Mouse (Mus musculus) CH12.LX (cell line): ENCODE data around the gene Ints7. TPM values are rescaled to one million over a fixed set of nuclear protein-coding genes. Genes with fewer than 3 reads are reported as not detected.

Experiments
- DNase-seq: peaks from one replicate; pipeline ENCODE4 v3.0.0-alpha.2; 2013; ENCODE audit errors: extremely low read depth
- H3K27ac ChIP-seq: 2 replicates; pipeline ENCODE4 v1.5.1; 2012; ENCODE audit warnings: low read depth, mild to moderate bottlenecking, control low read depth, moderate library complexity; ENCODE audit not compliant: insufficient read depth
- H3K27me3 ChIP-seq: replicated peaks from 2 replicates; pipeline ENCODE3; 2012; ENCODE audit warnings: inconsistent platforms
- H3K36me3 ChIP-seq, 2 experiments: replicated peaks in 1 of 2; 2 replicates each; pipeline versions ENCODE3 to v1.6.1; 2012; ENCODE audit warnings: inconsistent platforms in 1 of 2, low read length in 1 of 2, mild to moderate bottlenecking in 1 of 2, mixed read lengths in 1 of 2, moderate library complexity in 1 of 2; ENCODE audit not compliant: control insufficient read depth in 1 of 2, insufficient read depth in 1 of 2
- H3K4me1 ChIP-seq, 2 experiments: 2 replicates each; pipeline ENCODE4 v1.6.1; 2012; ENCODE audit warnings: inconsistent platforms in 1 of 2, moderate library complexity in 1 of 2; ENCODE audit not compliant: insufficient read depth in 2 of 2, control insufficient read depth in 1 of 2
- H3K4me2 ChIP-seq: 2 replicates; pipeline ENCODE4 v1.6.1; 2012; ENCODE audit warnings: low read depth, mild to moderate bottlenecking, control low read depth; ENCODE audit not compliant: poor library complexity, insufficient read depth, severe bottlenecking
- H3K4me3 ChIP-seq, 3 experiments: fragments of 150-350 bp in 1 of 3; sonication (generic) in 1 of 3; replicated peaks in 1 of 3; 2 replicates each; pipeline versions ENCODE3 to v1.5.1; 2011 to 2012; ENCODE audit warnings: low read depth in 2 of 3, low read length in 2 of 3, mild to moderate bottlenecking in 2 of 3, moderate library complexity in 2 of 3, control low read depth in 1 of 3, improper control_type of control experiment in 1 of 3, inconsistent platforms in 1 of 3, mixed read lengths in 1 of 3; ENCODE audit not compliant: poor library complexity in 1 of 3
- H3K79me2 ChIP-seq: replicated peaks from 2 replicates; pipeline ENCODE4 v1.6.1; 2012; ENCODE audit warnings: mild to moderate bottlenecking, moderate library complexity; ENCODE audit not compliant: control insufficient read depth, poor library complexity, insufficient read depth, severe bottlenecking; ENCODE audit errors: extremely low read depth
- H3K9ac ChIP-seq: 2 replicates; pipeline ENCODE4 v1.6.1; 2012; ENCODE audit warnings: low read depth, mild to moderate bottlenecking, control low read depth, moderate library complexity; ENCODE audit not compliant: insufficient read depth
- H3K9me3 ChIP-seq: replicated peaks from 2 replicates; pipeline ENCODE3; 2012; ENCODE audit warnings: low read length, inconsistent platforms, mixed read lengths
- BHLHE40 ChIP-seq: IDR thresholded peaks from 2 replicates; pipeline ENCODE4 v1.6.1; 2011; ENCODE audit warnings: mild to moderate bottlenecking, low read depth, low read length, improper control_type of control experiment
- CHD2 ChIP-seq: IDR thresholded peaks from 2 replicates; pipeline ENCODE4 v1.6.1; 2011; ENCODE audit warnings: low read length, improper control_type of control experiment
- CTCF ChIP-seq, 2 experiments: IDR thresholded peaks in 1 of 2; conservative IDR thresholded peaks in 1 of 2; 2 replicates each; pipeline ENCODE4 v1.5.1; 2011 to 2012; ENCODE audit warnings: low read depth in 2 of 2, low read length in 2 of 2, improper control_type of control experiment in 1 of 2, inconsistent platforms in 1 of 2, mild to moderate bottlenecking in 1 of 2, moderate library complexity in 1 of 2
- ELF1 ChIP-seq: IDR thresholded peaks from 2 replicates; pipeline ENCODE4 v1.6.1; 2014; ENCODE audit warnings: low read depth, mild to moderate bottlenecking, inconsistent platforms, low read length, improper control_type of control experiment
- ETS1 ChIP-seq: conservative IDR thresholded peaks from 2 replicates; pipeline ENCODE4 v1.6.1; 2012; ENCODE audit warnings: low read depth, mild to moderate bottlenecking, inconsistent platforms, low read length, improper control_type of control experiment, moderate library complexity
- GABPA ChIP-seq: IDR thresholded peaks from 2 replicates; pipeline ENCODE4 v1.6.1; 2012; ENCODE audit warnings: low read depth, low read length, improper control_type of control experiment, inconsistent platforms; ENCODE audit not compliant: insufficient replicate concordance
- IRF4 ChIP-seq: IDR thresholded peaks from 2 replicates; pipeline ENCODE4 v1.6.1; 2014; ENCODE audit warnings: low read depth, mild to moderate bottlenecking, inconsistent platforms, low read length, improper control_type of control experiment
- JUND ChIP-seq: conservative IDR thresholded peaks from 2 replicates; pipeline ENCODE4 v1.6.1; 2011; ENCODE audit warnings: low read depth, low read length, improper control_type of control experiment
- KAT2A ChIP-seq: IDR thresholded peaks from 2 replicates; pipeline ENCODE4 v1.6.1; 2012; ENCODE audit warnings: low read length, improper control_type of control experiment, inconsistent platforms; ENCODE audit not compliant: insufficient replicate concordance
- MAFK ChIP-seq: IDR thresholded peaks from 2 replicates; pipeline ENCODE4 v1.6.1; 2011; ENCODE audit warnings: low read length, improper control_type of control experiment; ENCODE audit not compliant: insufficient replicate concordance
- MAX ChIP-seq: IDR thresholded peaks from 2 replicates; pipeline ENCODE4 v1.6.1; 2011; ENCODE audit warnings: low read length, improper control_type of control experiment
- MAZ ChIP-seq: IDR thresholded peaks from 2 replicates; pipeline ENCODE4 v1.6.1; 2012; ENCODE audit warnings: low read depth, mild to moderate bottlenecking, inconsistent platforms, low read length, improper control_type of control experiment, moderate library complexity
- MEF2A ChIP-seq: IDR thresholded peaks from 2 replicates; pipeline ENCODE4 v1.6.1; 2014; ENCODE audit warnings: low read depth, mild to moderate bottlenecking, inconsistent platforms, low read length, improper control_type of control experiment, borderline replicate concordance
- MXI1 ChIP-seq: IDR thresholded peaks from 2 replicates; pipeline ENCODE4 v1.6.1; 2011; ENCODE audit warnings: mild to moderate bottlenecking, low read depth, low read length, improper control_type of control experiment
- NELFE ChIP-seq: IDR thresholded peaks from 2 replicates; pipeline ENCODE4 v1.6.1; 2011; ENCODE audit warnings: low read depth, low read length, improper control_type of control experiment
- NRF1 ChIP-seq: IDR thresholded peaks from 2 replicates; pipeline ENCODE4 v1.6.1; 2014; ENCODE audit warnings: low read depth, mild to moderate bottlenecking, inconsistent platforms, low read length, improper control_type of control experiment, moderate library complexity
- PAX5 ChIP-seq: IDR thresholded peaks from 2 replicates; pipeline ENCODE4 v1.6.1; 2012; ENCODE audit warnings: low read length, inconsistent platforms, mixed read lengths
- POLR2A ChIP-seq: IDR thresholded peaks from 2 replicates; pipeline ENCODE4 v1.6.1; 2011; ENCODE audit warnings: low read depth, mild to moderate bottlenecking, improper control_type of control experiment, low read length
- POLR2AphosphoS2 ChIP-seq: IDR thresholded peaks from 2 replicates; pipeline ENCODE4 v1.6.1; 2011; ENCODE audit warnings: low read depth, low read length, improper control_type of control experiment
- RAD21 ChIP-seq: IDR thresholded peaks from 2 replicates; pipeline ENCODE4 v1.6.1; 2011; ENCODE audit warnings: low read depth, mild to moderate bottlenecking, low read length, improper control_type of control experiment, moderate library complexity
- RCOR1 ChIP-seq: conservative IDR thresholded peaks from 2 replicates; pipeline ENCODE4 v1.6.1; 2012; ENCODE audit warnings: low read depth, mild to moderate bottlenecking, inconsistent platforms, low read length, improper control_type of control experiment
- SIN3A ChIP-seq: IDR thresholded peaks from 2 replicates; pipeline ENCODE4 v1.6.1; 2012; ENCODE audit warnings: low read length, improper control_type of control experiment, inconsistent platforms
- TBP ChIP-seq: conservative IDR thresholded peaks from 2 replicates; pipeline ENCODE4 v1.6.1; 2011; ENCODE audit warnings: low read depth, low read length, improper control_type of control experiment
- TCF12 ChIP-seq: IDR thresholded peaks from 2 replicates; pipeline ENCODE4 v1.6.1; 2014; ENCODE audit warnings: low read depth, mild to moderate bottlenecking, inconsistent platforms, low read length, improper control_type of control experiment
- UBTF ChIP-seq: IDR thresholded peaks from 2 replicates; pipeline ENCODE4 v1.6.1; 2012; ENCODE audit warnings: low read depth, mild to moderate bottlenecking, inconsistent platforms, low read length, improper control_type of control experiment, moderate library complexity
- USF1 ChIP-seq: IDR thresholded peaks from 2 replicates; pipeline ENCODE4 v1.6.1; 2014; ENCODE audit warnings: low read depth, mild to moderate bottlenecking, inconsistent platforms, low read length, improper control_type of control experiment
- USF2 ChIP-seq: conservative IDR thresholded peaks from 2 replicates; pipeline ENCODE4 v1.6.1; 2011; ENCODE audit warnings: low read depth, low read length, improper control_type of control experiment
- ZC3H11A ChIP-seq: IDR thresholded peaks from 2 replicates; pipeline ENCODE4 v1.6.1; 2012; ENCODE audit warnings: low read depth, mild to moderate bottlenecking, inconsistent platforms, low read length, improper control_type of control experiment
- ZMIZ1 ChIP-seq: IDR thresholded peaks from 2 replicates; pipeline ENCODE4 v1.6.1; 2012; ENCODE audit warnings: low read depth, mild to moderate bottlenecking, inconsistent platforms, low read length, improper control_type of control experiment
- ZNF384 ChIP-seq: IDR thresholded peaks from 2 replicates; pipeline ENCODE4 v1.6.1; 2012; ENCODE audit warnings: low read depth, low read length, improper control_type of control experiment, inconsistent platforms
- dilution Hi-C: fragments of 300-500 bp; cut with MboI; formaldehyde crosslinking; loops from 2 replicates; pipeline ENCODE4 v1.14.3; 2020; ENCODE audit warnings: low sequenced_read_pairs; ENCODE audit not compliant: extremely low pct_unique_long_range_greater_than_20kb, extremely low pct_ligation_motif_present
- in situ Hi-C: fragments of 300-500 bp; cut with MboI; formaldehyde crosslinking; loops from 3 replicates; pipeline ENCODE4 v1.14.3; 2019; ENCODE audit warnings: low sequenced_read_pairs, low pct_ligation_motif_present, low pct_unique_long_range_greater_than_20kb, mixed read lengths
- polyA plus RNA-seq: library from polyadenylated mRNA; unstranded; fragments of >175 nt; gene quantifications from 2 replicates; pipeline ENCODE4 v1.2.1, GENCODE M21; 2012; ENCODE audit warnings: low read depth; ENCODE audit not compliant: insufficient read length
- total RNA-seq, 2 experiments: library from RNA; depleted of rRNA; stranded (reverse); fragments of 300-350 nt in 1 of 2; fragments of >200 nt in 1 of 2; gene quantifications; 2 replicates each; pipeline ENCODE4 v1.2.3; 2012 to 2014

Ints7 gene
- total and polyA plus RNA-seq, 3 experiments, result 30.4 to 58.8 (median 50.5) TPM

- Histone ChIP-seq H3K27me3 (no peaks in the 10 kb centered on the region), H3K9ac (no peak overlapping the region), H3K9me3 (no peaks in the 10 kb centered on the region), H3K4me2 (no peak overlapping the region), H3K4me1 (peaks cover 21 to 40% of the 10 kb centered on the region in 2 experiments), H3K36me3 (peaks cover 50 to 77% of the 10 kb centered on the region in 2 experiments), H3K4me3 (no peak overlapping the region), H3K27ac (no peak overlapping the region), H3K79me2 (no peaks in the 10 kb centered on the region)
- no peak for DNase-seq
- TF ChIP-seq JUND (no peak), TCF12 (no peak), ZMIZ1 (no peak), ELF1 (no peak), NELFE (no peak)
- in situ Hi-C loops (loop anchor here (25.0 kb wide), 1 partner anchor 91 kb away; the partner anchor contains the start of gene Lpgat1), dilution Hi-C loops (no loop called here)
Measured at GRCm38 (mm10) chr1:191621096-191621495, 45.7 kb downstream of the Ints7 start.

GRCm38 (mm10) chr1:191622801-191623200 lies 47.4 kb downstream of the Ints7 start:
- Histone ChIP-seq H3K27ac (no peak overlapping the region), H3K9me3 (no peaks in the 10 kb centered on the region), H3K9ac (no peak overlapping the region), H3K36me3 (peaks cover 38 to 61% of the 10 kb centered on the region in 2 experiments), H3K27me3 (no peaks in the 10 kb centered on the region), H3K4me3 (no peak overlapping the region), H3K4me1 (peaks cover 24 to 42% of the 10 kb centered on the region in 2 experiments), H3K79me2 (no peaks in the 10 kb centered on the region), H3K4me2 (no peak overlapping the region)
- in situ Hi-C loops (loop anchor here (25.0 kb wide), 1 partner anchor 90 kb away; the partner anchor contains the start of gene Lpgat1), dilution Hi-C loops (no loop called here)
- no peak for DNase-seq
- TF ChIP-seq MAZ (no peak), MAX (no peak), CTCF (conservative IDR thresholded peaks at IDR 0.05 in 1 of 2, IDR thresholded peaks at IDR 0.05 in 1 of 2; ENCODE audit: low read depth in 2 of 2, low read length in 2 of 2) (no peak), MAFK (no peak), MXI1 (no peak), ZNF384 (no peak), POLR2A (no peak), NELFE (no peak), PAX5 (no peak), CHD2 (no peak), RAD21 (no peak), UBTF (no peak), GABPA (no peak), IRF4 (no peak), POLR2AphosphoS2 (no peak), BHLHE40 (peak; percentile 50), MEF2A (0 out of 2 replicates have a peak, but pooled peaks have one; percentile 34), RCOR1 (no peak), NRF1 (no peak), USF2 (no peak), SIN3A (no peak), ETS1 (peak; percentile 23; the same call in 1 of the 2 replicates), KAT2A (no peak), USF1 (no peak), TBP (no peak), ZC3H11A (no peak)
